Mouse (Mus musculus) lung, adult 2 months (tissue): ENCODE data around the gene Pcsk4.

Experiments
- CTCF ChIP-seq: fragments of 200-500 bp; IDR thresholded peaks from 2 replicates; pipeline ENCODE4 v1.5.1; 2011; ENCODE audit warnings: mild to moderate bottlenecking, low read length, control low read depth; ENCODE audit not compliant: insufficient read depth
- POLR2A ChIP-seq: fragments of 200-500 bp; IDR thresholded peaks from 2 replicates; pipeline ENCODE4 v1.6.1; 2011; ENCODE audit warnings: low read depth, mild to moderate bottlenecking, control low read depth, low read length, borderline replicate concordance; ENCODE audit errors: extremely low read depth

DNA sequence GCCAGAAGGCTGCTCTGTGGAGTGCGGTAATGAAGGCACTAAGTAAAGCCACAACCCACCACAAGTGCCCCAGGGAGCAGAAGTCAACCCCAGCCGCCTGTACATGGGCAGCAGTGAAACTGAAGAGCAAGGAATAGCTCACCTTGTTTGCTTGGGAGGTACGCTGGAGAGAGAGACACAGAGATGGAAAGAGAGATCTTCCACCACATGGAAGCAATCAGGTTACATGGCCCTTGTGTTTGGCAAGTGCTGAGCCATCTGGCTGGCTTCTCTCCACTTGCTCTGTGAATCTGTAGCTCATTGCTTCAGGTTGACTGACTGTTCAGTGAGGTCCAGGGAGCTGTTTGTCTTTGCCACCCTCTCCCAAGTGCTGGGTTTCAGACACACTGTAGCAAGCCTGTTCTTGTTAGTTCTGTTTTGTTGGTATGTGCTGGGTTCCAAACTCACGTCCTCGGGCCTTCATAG is 3.3 kb upstream of the Pcsk4 start:
- TF ChIP-seq CTCF (no peak), POLR2A (no peak)
